Mouse (Mus musculus) liver, postnatal 0 days (tissue): Measurements from ENCODE around the gene Caln1.

ENCODE experiments used
- CTCF ChIP-seq: sonication (generic); IDR thresholded peaks from 2 replicates; pipeline ENCODE4 v1.5.1; 2016; ENCODE audit warnings: antibody characterized with exemption, low read depth
- EP300 ChIP-seq: IDR thresholded peaks from 2 replicates; pipeline ENCODE4 v1.6.1; 2016; ENCODE audit warnings: antibody characterized with exemption, low read depth, mild to moderate bottlenecking

- no peak for TF ChIP-seq CTCF
- no peak for TF ChIP-seq EP300
Measured at GRCm38 (mm10) chr5:130393618-130394355, 24.5 kb downstream of the Caln1 start.
